Mouse (Mus musculus): ENCODE results near the gene Smyd3. TPM values are rescaled to one million over a fixed set of nuclear protein-coding genes. Genes with fewer than 3 reads are reported as not detected.
A peak's percentile ranks its signal among the peaks of the same experiment; 100 is the strongest.

Gene Smyd3
- polyA plus RNA-seq, 1 experiment = 12.6 TPM

DNA sequence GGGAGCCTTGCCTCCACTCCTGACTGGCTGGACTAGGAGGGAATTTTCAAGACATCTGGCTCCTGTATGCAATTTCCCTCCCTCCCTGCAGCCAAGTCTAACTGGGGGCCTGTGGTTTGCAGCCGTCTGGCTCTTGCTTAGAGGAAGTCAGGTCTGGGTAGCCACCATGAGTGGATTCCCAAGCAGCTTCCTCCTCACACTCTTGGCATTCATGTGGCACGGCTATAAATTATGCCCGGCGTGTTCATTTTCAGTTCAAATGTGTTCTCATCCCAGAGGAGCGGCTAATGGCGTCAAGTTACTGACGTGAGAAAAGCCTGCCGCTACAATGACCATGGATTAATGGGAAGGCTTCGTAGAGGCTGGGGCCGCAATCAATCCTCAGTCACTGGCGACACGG, 564.9 kb downstream of the Smyd3 start:
- peak; percentile 44 for DNase-seq (ENCODE audit: low read depth)
- TF ChIP-seq POLR2A (IDR thresholded peaks at IDR 0.05; ENCODE audit: borderline replicate concordance, extremely low read depth, insufficient read depth, insufficient read length, poor library complexity, severe bottlenecking) (no peak), CTCF (IDR thresholded peaks at IDR 0.05; ENCODE audit: borderline replicate concordance, extremely low read depth, insufficient read depth, insufficient read length) (no peak)

DNA sequence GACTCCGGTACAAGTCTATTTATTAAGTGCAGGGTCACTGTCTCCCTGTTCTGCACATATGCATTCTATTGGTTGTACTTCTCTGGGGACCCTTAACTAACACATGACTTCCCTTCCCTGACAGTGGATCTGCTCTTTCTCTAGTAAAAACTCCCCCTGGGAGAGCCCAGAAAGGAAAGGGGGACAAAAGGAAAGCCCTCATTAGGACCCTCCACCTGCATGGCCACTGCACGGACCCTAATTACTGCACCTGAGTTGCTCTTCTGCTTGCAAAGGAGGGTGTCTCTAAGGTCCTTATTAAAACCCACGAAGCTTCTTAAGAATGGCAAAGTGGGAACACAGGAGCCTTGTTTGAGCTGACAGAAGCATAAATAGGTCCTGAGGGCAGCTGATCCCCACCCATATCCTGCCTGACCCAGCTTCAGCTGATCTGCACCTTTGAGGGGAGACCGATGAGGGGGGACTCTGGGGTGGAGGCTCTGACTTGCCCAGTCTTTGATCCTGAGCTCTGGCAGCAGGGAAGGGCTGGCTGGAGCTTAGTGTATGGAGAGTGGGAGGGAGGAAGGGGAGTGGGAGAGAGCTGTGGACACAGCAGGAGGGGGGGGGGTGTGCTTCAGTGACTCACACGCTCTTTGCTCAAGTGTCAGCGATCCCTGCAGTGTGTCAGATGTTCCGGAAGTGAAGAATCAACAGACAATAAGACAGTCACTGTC, 575.4 kb downstream of the Smyd3 start:
- DNase-seq (ENCODE audit: low read depth) = peak; percentile 58
- TF ChIP-seq CTCF (IDR thresholded peaks at IDR 0.05; ENCODE audit: borderline replicate concordance, extremely low read depth, insufficient read depth, insufficient read length) (no peak), POLR2A (IDR thresholded peaks at IDR 0.05; ENCODE audit: borderline replicate concordance, extremely low read depth, insufficient read depth, insufficient read length, poor library complexity, severe bottlenecking) (no peak)

DNA sequence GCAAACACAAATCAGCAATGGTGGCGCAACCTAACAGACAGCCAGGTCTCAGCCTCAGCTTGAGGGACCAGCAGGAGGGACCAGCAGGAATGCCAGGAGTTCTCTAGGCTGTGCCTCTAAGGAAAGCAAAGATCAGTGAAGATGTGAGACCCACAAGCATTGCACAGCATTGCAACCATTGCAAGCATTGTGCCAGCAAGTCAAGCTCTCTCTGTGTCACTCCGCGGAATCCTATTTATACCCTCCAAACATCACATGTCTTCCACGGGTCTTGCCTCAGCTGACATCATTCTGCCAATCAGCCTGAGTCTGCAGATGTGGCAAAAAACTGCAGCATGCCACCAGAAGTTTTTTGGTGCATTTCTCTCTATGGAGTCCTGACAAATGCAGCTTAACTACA, 577.5 kb downstream of the Smyd3 start:
- TF ChIP-seq CTCF (IDR thresholded peaks at IDR 0.05; ENCODE audit: borderline replicate concordance, extremely low read depth, insufficient read depth, insufficient read length) = no peak
- no peak for TF ChIP-seq POLR2A (IDR thresholded peaks at IDR 0.05; ENCODE audit: borderline replicate concordance, extremely low read depth, insufficient read depth, insufficient read length, poor library complexity, severe bottlenecking)
- no peak for DNase-seq (ENCODE audit: low read depth)

DNA sequence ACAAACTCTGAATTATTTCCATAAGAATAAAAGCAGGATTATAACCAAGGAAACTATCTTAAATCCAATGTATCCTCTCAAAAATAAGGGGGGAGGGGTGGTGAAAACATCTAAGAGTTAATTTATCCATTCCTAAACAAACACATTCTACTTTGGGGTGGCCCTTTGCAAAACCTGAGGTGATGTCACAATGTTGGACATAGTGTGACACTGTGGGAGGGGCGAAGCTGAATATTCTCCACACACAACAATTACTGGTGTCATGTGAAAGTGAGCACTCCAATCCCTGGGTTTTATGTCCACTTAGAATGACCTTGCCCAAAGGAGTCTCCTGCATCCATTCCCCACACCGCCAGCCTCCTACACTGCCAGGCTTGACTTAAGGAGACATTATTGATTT, 580.9 kb downstream of the Smyd3 start:
- no peak for DNase-seq (ENCODE audit: low read depth)
- TF ChIP-seq POLR2A (IDR thresholded peaks at IDR 0.05; ENCODE audit: borderline replicate concordance, extremely low read depth, insufficient read depth, insufficient read length, poor library complexity, severe bottlenecking) (no peak), CTCF (IDR thresholded peaks at IDR 0.05; ENCODE audit: borderline replicate concordance, extremely low read depth, insufficient read depth, insufficient read length) (no peak)

DNA sequence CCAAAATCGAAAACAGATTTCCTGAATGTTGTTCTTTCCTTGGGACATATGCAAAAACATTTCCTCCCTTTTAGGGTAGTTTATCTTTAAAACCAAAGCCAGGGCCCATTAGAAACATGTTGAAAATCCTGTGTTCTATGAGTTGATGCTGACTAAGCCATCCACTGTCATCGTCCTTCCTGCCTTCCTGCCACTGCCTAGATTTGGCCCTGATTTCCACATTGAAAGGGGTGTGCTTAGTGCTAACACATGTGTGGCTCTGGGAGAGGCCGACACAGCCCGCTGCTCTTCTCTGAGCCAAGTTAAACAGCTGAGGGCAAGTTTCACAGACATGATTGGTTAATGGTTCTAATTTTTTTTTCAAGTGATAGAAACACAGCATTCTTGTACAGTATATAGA, 581.4 kb downstream of the Smyd3 start:
- DNase-seq (ENCODE audit: low read depth) = no peak
- no peak for TF ChIP-seq POLR2A (IDR thresholded peaks at IDR 0.05; ENCODE audit: borderline replicate concordance, extremely low read depth, insufficient read depth, insufficient read length, poor library complexity, severe bottlenecking)
- no peak for TF ChIP-seq CTCF (IDR thresholded peaks at IDR 0.05; ENCODE audit: borderline replicate concordance, extremely low read depth, insufficient read depth, insufficient read length)

DNA sequence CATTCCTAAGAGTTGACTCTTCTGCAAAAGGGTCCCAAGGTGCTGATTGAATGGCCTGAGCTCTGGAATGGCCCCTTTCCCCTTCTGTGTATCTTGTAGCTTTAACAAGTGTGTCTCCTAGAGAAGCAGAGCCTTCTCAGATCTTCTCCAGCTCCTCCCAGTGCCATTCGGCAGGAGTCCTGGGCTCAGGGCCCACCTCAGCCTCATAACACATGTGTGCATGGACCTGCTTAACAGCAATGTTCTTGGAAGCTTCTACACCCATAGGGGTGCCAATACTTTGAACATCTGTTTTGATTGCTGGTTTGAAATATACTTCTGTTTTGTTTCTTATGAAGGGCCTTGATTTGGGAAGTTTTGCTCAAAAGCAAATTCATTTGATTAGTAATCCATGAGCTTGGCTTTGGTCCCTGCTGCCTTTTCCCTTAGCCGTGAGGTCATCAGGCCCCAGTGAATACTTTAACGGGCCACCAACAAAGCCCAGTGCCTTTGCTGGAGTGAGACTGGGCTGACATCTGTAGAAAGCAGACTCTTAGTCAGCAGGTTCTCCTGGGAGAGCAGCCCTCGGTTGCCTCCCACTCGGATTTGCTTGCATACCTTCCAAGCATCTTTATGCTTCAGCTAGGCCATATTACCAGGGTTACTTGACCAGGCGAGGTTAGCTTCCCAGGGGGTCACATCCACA, 583.7 kb downstream of the Smyd3 start:
- DNase-seq (ENCODE audit: low read depth) = no peak
- no peak for TF ChIP-seq POLR2A (IDR thresholded peaks at IDR 0.05; ENCODE audit: borderline replicate concordance, extremely low read depth, insufficient read depth, insufficient read length, poor library complexity, severe bottlenecking)
- no peak for TF ChIP-seq CTCF (IDR thresholded peaks at IDR 0.05; ENCODE audit: borderline replicate concordance, extremely low read depth, insufficient read depth, insufficient read length)

DNA sequence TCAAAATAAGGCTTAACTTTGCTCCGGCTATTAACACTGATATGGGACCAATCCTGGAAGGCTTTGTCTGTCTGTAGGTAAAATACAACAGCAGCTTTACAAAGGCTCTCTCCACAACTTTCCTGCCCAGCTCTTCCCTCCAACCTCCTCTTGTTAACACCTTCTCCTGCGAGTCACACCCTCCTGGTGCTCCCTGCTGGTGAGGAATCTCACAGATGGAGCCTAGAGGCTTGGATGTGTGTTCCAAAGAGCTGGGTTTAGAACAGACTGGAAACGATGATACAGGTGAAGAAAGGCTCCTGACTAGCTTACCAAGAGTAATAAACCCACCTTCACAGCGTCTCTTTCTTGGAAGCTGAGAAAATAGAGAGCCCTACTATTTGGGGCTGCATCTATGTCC, 588.3 kb downstream of the Smyd3 start:
- DNase-seq (ENCODE audit: low read depth) = no peak
- no peak for TF ChIP-seq POLR2A (IDR thresholded peaks at IDR 0.05; ENCODE audit: borderline replicate concordance, extremely low read depth, insufficient read depth, insufficient read length, poor library complexity, severe bottlenecking)
- no peak for TF ChIP-seq CTCF (IDR thresholded peaks at IDR 0.05; ENCODE audit: borderline replicate concordance, extremely low read depth, insufficient read depth, insufficient read length)

DNA sequence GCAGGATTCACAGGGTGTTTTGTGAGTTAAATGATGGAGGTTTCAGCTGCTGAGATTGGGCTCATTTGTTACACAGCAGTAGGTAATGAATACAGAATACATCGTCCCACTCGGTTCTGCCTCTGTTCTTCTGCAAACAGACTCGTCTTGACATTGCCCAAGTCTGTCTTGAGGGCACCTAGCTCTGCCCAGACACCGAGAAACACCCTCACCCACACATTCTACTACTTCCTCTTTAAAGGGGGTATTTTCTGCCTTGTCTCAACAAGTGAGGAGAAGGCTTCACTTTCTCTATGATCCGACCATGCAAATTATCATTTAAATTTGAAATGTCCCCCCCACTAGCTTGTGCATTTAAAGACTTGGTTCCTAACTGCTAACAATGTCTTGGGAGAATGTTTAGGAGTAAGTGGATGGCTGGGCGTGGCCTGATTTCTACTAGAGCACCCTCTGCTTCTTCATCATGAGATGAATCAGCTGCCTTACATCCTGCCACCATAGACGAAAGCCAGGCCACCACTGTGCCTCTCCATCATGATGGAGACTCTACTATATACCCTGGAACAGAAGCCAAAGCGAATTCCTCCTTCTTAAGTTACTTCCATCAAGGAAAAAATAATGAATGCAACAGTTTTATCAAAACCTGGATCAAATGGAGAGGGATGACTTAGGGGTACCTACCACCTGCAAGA, 593.2 kb downstream of the Smyd3 start:
- no peak for DNase-seq (ENCODE audit: low read depth)
- TF ChIP-seq POLR2A (IDR thresholded peaks at IDR 0.05; ENCODE audit: borderline replicate concordance, extremely low read depth, insufficient read depth, insufficient read length, poor library complexity, severe bottlenecking) = no peak
- TF ChIP-seq CTCF (IDR thresholded peaks at IDR 0.05; ENCODE audit: borderline replicate concordance, extremely low read depth, insufficient read depth, insufficient read length) = no peak

DNA sequence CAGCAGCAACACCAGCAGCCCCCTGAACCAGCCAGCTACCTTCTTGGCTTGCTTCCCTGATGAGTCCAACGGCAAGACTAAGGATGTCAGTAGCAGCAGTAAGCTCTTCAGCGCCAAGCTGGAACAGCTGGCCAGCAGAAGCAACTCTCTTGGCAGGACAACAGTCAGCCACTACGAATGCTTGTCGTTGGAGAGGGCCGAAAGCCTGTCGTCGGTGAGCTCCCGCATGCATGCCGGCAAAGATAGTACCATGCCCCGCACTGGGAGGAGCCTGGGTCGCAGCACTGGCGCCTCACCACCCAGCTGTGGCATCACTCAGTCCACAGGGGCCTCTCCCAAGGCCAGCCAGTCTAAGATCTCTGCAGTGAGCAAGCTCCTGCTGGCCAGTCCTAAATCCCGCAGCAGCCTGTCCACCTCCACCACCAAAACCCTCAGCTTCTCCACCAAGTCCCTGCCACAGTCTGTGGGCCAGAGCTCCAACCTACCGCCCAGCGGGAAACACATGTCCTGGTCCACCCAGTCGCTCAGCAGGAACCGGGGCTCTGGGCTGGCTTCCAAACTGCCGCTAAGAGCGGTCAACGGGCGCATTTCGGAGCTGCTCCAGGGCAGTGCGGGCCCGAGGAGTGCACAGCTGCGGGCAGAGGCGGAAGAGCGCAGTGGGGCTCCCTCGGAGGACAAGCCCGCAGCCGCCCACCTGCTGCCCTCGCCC, 600.5 kb downstream of the Smyd3 start:
- peak; percentile 27 for DNase-seq (ENCODE audit: low read depth)
- TF ChIP-seq CTCF (IDR thresholded peaks at IDR 0.05; ENCODE audit: borderline replicate concordance, extremely low read depth, insufficient read depth, insufficient read length) = no peak
- TF ChIP-seq POLR2A (IDR thresholded peaks at IDR 0.05; ENCODE audit: borderline replicate concordance, extremely low read depth, insufficient read depth, insufficient read length, poor library complexity, severe bottlenecking) = no peak

DNA sequence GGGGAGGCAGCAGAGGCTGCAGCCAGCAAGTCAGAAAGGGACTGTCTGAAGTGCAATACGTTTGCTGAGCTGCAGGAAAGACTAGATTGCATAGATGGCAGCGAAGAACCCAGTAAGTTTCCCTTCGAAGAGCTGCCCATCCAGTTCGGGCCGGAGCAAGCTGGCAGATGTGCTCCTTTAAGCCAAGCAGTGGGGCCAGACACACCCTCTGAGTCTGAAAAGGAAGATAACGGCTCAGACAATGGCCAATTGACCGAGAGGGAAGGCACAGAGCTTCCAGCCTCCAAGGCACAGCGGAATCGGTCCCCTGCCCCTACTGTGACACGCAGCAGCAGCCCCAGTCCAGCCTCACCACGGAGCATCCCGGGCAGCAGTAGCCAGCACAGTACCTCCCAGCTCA, 602.8 kb downstream of the Smyd3 start:
- no peak for TF ChIP-seq CTCF (IDR thresholded peaks at IDR 0.05; ENCODE audit: borderline replicate concordance, extremely low read depth, insufficient read depth, insufficient read length)
- TF ChIP-seq POLR2A (IDR thresholded peaks at IDR 0.05; ENCODE audit: borderline replicate concordance, extremely low read depth, insufficient read depth, insufficient read length, poor library complexity, severe bottlenecking) = no peak
- DNase-seq (ENCODE audit: low read depth) = no peak
